Mouse (Mus musculus) adrenal gland, adult 18-20 months (tissue): ENCODE measurements around the gene Trmt6. TPM values are rescaled to one million over a fixed set of nuclear protein-coding genes. Genes with fewer than 3 reads are reported as not detected.

Experiments
- total RNA-seq, 2 experiments: library from RNA; stranded (reverse); gene quantifications; 1 replicate in 1 of 2; 2 replicates in 1 of 2; pipeline ENCODE4 v1.2.3; 2021

The Trmt6 gene
- total RNA-seq, 2 experiments from 2014 or later, result 16.8 to 20.5 TPM

Other genes starting within 250 kb of the Trmt6 start
- gene Gpcpd1, start 228.3 kb downstream of the Trmt6 start, total RNA-seq, result 10 to 100 TPM; 17.1 to 37.9 TPM
- 1 to 10 TPM; 7.9 to 8.2 TPM for gene Shld1, start 129.1 kb downstream of the Trmt6 start, total RNA-seq
- 1,000 to 10,000 TPM; 1,487 to 1,858 TPM for gene Chgb, start 34.8 kb downstream of the Trmt6 start, total RNA-seq
- gene Mcm8, start 86 bp upstream of the Trmt6 start, total RNA-seq, result 1 to 10 TPM; 3.4 to 3.7 TPM
- 100 to 1,000 TPM; 111 to 115 TPM for gene Crls1, start 30.6 kb upstream of the Trmt6 start, total RNA-seq
- gene Lrrn4, start 64.8 kb upstream of the Trmt6 start, total RNA-seq, result 1 to 10 TPM; 4.4 to 6.9 TPM
- gene Fermt1, start 129.9 kb upstream of the Trmt6 start, total RNA-seq, result not detected